Mouse (Mus musculus) natural killer cell, adult 2 months (primary cell): ENCODE measurements around the gene Tesk2.
"Not testable (repeated sequence)": the region's sequence is repeated elsewhere in the genome, so short reads cannot be mapped to it uniquely, and the experiment has no call there.

ENCODE experiments used
- DNase-seq, 2 experiments: peaks; one replicate each; pipeline ENCODE4 v3.0.0; 2022; ENCODE audit warnings: low spot score in 2 of 2

The Tesk2 gene

DNA sequence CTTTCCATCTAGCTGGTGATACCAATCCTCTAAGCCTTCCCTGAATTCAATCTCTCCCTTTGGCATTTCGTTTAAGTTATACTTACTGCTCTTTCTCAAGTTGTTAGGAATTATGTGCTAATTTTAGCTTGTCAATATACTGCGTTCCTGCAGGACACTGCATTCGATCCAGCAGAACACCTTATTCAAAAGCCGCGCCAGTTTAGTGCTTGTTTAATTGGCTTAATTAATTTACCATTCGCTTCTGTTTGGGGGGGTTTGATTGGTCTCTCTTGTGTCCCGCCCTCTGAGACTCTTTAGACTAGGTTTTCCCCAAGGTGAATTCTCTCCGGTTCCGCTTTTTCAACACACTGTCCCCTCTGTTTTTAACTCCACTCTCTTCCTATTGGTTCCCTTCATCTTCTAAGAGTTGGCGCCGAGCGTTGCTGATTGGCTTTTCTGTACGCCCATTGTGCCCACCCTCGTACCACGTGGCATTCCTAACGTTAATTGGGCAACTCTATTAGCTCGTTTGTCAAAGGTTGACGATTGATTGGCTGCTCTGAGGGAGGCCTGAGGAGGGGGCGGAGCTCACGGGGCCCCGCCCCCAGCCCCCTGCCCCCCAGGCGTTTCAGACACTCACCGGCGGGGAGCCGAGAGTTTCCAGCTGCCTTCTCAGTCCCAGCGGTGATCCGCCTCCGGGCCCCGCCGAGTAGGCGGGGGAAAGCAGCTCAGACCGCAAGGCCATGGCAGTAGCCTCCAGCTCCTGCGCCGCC, at the start of gene Tesk2:
Gene Tesk2 (plus strand): TSS at position 606 of the 755 bp plus-strand sequence.
- DNase-seq = peak; percentile 89 to 95

DNA sequence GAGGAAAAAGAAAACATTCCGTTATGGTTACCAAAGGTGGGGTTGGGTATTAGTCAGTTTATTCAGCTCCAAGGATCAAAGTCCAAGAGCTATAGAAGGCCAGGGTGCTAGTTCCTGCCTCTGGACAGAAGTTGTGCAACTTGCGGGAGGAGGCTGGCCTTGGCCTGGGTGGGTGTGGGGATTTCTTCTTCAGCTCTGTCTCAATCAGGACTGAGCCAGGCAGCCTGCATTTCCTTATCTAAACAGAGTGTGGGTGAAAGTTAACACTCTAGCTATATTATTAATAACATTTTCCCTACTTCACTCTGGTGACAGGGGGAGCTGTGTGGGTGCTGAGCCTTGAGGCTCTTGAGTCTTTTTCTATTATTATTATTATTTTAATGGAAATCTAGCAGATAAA, 48.0 kb upstream of the Tesk2 start:
- no peak for DNase-seq

- not testable (repeated sequence) for DNase-seq
Measured at GRCm38 (mm10) chr4:116674761-116675160, 46.0 kb upstream of the Tesk2 start.

- no peak for DNase-seq
Measured at GRCm38 (mm10) chr4:116676027-116676426, 44.7 kb upstream of the Tesk2 start.

DNA sequence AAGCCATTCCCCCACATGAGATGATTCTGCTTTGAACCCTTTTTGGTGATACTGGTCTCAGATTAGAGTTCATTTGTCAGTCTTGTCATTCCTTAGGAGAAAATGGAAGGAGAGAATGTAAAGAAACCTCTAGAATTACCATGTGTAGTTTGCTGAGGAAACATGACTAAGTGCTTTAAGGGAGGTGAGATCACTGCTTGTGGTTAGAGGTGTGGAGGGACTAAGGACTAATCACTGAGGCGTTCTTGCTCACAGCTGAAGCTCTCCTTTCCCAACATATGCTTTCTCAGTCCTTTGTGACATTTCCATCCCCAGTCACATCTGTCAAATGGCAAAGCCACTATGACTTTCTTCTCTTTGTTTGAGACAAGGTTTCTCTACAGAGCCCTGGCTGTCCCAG, 42.9 kb upstream of the Tesk2 start:
- DNase-seq = no peak

- no peak for DNase-seq
Measured at GRCm38 (mm10) chr4:116679141-116679540, 41.6 kb upstream of the Tesk2 start.

GRCm38 (mm10) chr4:116680521-116680920, 40.2 kb upstream of the Tesk2 start:
- DNase-seq = not testable (repeated sequence)

DNA sequence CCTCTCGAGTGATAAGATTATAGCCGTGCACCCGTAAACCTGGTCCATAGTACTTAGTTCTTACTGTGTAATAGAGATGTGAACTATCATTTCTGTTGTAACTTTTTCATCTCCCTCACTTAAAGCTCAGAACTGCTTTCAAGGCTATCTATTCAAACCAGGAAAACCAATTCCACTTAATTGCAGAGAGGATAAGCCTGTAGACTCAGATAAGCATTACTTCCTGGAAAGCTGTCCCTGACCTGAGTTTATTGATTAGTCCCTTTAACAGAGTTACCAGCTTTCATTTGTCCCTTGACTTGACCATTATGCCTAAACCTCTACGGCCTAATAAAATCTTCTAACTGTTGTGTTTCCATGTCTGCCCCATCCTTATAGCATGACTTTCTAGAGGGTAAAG, 36.8 kb upstream of the Tesk2 start:
- DNase-seq = no peak

- no peak for DNase-seq
Measured at GRCm38 (mm10) chr4:116684665-116685064, 36.1 kb upstream of the Tesk2 start.

DNA sequence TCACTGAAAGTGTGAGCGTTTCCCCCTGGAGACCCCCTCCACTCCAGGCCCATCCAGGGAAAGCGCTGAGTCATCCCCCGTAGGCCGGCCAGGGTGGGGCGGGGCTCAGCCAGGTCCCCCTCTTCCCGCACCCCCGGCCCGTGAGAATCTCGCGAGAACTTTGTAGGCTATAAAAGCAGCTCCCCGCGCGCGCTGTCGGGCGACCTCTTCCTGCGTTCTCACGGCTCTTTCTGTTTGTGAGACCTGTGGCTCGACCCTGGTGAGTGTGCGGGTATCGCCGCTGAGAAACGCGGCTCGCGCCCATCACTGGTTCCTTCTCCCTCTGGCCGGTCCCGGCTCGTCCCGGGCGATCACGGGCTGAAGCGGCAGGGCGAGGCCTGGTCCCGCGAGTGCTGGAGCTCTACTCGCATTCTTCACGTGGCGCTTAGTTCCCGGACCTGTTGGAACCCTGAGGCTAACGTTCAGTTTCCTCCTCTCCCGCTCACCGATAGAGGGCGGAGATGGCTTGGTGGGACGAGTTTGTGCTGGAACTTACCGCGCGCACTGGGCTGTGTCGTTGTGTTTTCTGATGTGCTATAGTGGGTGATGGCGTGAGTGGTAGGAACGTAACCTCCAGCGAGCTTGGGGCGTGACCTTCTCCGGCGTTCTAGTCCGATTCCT, 35.2 kb upstream of the Tesk2 start, which contains the start of gene Prdx1:
Gene Prdx1 (plus strand): TSS at position 143 of the 660 bp plus-strand sequence.
- DNase-seq = peak; percentile 97

DNA sequence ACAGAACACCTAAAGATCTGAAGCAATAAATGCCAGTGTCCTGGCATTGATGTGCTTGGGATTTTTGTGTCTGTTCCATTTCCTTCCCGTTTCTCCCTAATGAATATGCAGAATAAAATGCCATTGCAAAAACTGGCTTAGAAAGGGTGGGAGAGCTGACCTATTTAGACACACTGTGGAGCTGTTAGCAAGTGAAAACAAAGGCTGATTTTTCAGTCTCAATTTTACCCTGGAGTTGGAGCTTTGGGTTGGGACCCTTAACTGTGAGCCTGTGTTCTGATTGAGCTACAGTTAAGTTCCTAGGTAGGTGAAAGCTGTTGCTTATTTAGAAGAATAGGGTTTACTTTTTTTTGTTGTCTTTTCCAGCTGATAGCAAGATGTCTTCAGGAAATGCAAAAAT, 33.7 kb upstream of the Tesk2 start:
- DNase-seq = no peak

GRCm38 (mm10) chr4:116689309-116689876, 31.4 kb upstream of the Tesk2 start:
- no peak for DNase-seq

DNA sequence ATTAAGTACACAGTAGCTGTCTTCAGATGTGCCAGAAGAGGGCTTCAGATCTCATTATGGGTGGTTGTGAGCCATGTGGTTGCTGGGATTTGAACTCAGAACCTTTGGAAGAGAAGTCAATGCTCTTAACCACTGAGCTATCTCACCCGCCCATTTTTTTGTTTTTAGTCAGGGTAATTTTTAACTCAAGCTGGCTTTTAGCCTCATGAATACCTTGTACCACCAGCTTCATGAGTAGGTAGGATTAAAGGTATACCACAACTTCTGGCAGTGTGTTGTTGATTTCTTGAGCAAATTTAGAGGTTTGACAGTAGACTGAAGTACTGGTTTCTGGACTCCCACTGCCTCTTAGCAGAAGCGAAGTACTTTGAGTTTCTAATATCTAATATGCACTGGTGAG, 28.6 kb upstream of the Tesk2 start:
- DNase-seq = no peak

DNA sequence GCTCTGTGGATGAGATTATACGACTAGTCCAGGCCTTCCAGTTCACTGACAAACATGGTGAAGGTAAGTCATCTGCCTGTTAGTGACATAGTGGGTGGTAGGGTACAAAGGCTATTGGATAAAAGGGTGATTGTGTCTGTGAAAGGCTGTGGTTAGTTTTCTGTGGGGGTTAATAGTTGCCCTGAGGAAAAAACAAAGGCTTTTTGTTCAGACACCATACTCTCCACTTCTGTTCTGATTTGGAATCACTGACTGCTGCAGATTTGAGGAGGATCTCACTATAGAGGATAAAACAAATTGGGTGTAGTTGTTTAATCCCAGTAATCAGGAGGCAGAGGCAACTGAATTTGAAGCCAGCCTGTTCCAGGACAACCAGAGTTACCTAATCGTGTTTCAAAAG, 27.0 kb upstream of the Tesk2 start:
- no peak for DNase-seq

DNA sequence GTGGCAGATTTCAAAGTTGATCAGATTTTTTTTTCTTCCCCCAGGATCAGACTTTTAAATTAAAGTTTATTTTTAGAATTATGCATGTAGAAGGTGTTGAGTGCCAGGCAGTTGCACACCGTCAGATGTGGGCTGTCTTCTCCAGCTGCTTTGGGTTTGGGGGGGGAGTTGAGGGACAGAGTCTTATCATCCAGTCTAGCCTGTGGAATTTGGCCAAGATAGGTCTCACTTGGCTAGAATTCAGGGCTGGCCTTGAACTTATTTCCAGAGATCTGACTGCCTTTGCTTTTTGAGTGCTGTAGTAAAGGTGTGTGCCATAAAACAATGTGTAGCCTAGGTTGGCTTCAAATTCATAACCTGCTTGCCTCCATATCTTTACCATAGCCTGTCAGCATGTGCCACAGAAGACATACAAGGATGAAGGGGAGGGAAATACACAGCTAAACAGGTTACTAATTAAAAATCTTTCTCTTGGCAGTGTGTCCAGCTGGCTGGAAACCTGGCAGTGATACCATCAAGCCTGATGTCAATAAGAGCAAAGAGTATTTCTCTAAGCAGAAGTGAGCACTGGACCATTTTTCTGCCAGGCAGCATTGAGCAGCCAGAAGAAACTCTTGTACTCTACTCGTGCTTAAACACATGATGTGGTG, 21.9 kb upstream of the Tesk2 start:
- no peak for DNase-seq

- peak in 1 of 2 experiments; percentile 35 for DNase-seq
Measured at GRCm38 (mm10) chr4:116700964-116701363, 19.8 kb upstream of the Tesk2 start.

DNA sequence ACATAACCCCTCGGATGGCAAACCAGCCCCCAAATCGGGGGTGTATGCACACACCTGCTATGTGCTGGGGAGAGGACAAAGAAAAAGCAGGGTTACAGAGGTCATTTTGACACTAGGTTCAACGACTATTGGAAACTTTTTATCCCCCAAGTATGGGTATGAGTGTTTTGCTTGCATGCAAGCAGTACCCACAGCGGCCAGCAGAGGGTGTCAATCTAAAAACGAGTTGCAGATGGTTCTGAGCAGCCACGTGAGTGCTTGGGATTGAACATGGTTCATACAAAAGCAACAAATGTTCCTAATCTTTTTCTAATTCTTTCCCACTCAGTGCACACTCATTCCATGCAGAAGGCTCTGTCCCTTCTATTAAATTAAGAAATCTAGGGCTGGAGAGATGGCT, 16.9 kb upstream of the Tesk2 start:
- DNase-seq = peak; percentile 69 to 82

DNA sequence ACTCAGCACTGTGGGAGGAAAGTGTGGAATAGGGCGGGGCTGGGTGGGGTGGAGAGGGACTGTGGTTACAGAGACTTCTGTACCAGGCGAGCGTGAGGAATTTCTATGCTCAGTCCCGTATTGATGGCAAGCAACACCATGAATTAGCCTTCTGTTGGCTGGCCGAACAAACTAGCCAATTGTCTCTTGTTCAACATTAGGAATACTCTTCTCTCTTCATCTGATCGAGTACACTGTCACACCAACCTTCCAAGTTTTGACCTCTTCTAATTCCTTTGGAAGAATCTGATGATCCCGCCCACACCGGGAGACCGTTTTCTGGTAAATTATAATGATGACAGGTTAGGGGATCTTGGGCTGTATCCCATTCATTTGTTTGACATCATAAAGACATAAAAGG, 13.1 kb upstream of the Tesk2 start:
- no peak for DNase-seq

DNA sequence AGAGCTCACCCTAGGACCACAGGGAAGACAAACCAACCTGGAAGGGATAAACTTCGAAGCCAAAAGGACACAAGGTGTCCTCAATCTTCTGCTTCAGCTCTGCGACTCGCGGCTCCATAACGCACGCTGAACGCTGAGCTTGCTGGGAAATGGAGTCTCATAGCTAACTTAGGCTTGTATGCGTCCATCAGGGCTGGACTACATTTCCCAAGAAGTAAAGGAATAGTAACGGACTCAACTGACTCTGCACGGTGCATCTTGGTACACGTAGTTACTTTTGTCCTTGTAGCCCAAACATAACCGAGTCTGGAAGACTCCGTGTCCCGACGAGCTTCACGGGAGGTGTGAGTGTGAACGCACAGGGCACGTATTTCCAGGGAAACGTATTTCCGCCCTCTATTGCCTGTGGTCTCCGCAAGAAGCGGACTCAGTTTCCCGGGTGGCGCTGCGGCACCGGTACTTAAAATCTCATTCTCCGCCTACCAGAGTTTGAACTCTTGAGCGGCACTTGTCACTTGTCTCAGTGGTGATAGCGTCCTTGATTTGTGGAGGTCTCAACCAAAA, 12.5 kb upstream of the Tesk2 start, which contains the start of the genes Mmachc and Ccdc163:
Gene Mmachc (minus strand): TSS at position 206 of the 564 bp plus-strand sequence.
Gene Ccdc163 (plus strand): TSS at position 309 of the 564 bp plus-strand sequence.
- DNase-seq = peak; percentile 74 to 84

DNA sequence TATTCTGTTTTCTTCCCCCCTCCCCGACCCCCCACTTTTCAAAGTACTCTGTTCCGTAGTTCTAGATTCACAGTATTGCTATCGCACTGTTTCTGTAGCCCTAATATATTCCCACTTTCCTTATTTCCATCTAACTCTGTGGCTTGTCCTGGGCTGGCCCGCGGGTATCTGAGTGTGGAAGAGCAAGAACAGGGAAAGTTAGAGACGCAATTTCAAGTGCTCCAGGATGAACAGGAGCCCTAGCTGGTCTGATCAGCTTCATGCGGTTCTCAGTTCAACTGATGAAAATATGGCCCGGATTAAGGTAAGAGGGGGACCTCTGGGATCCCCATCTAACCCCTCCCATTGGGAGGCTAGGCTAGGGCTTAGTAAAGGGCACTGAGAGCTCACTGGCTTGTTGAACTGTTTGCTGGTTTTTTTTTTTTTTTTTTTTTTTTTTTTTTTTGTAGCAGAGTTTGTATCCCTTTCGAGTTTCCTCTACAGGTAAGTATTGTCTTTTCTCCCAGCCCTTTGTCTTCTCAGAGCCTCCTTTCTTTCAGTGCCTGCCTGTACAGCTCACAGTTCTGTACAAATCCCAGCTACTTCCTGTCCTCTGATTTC, 11.9 kb upstream of the Tesk2 start:
- no peak for DNase-seq

DNA sequence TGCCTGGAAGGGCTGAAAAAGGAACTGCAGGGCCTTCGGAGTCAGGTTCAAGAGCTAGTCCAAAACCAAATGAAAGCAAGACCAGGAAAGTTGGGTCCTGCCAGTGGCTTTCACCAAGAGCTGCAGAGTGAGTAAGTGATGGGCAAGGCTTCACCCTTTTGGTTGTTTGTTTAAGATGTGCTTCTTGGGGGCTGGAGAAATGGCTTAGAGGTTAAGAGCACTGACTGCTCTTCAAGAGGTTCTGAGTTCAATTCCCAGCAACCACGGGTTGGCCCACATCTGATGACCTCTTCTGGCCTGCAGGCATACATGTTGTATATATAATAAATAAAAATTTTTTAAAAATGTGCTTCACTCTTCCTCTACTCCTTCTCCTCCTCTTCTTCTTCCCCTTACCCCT, 10.6 kb upstream of the Tesk2 start:
- no peak for DNase-seq
